Mouse (Mus musculus) liver, embryonic 14.5 days (tissue): ENCODE measurements around the gene Jsrp1.

Experiments used
- CTCF ChIP-seq: IDR thresholded peaks from 2 replicates; pipeline ENCODE4 v1.5.1; 2016; ENCODE audit warnings: antibody characterized with exemption, low read depth, control low read depth
- EP300 ChIP-seq: IDR thresholded peaks from 2 replicates; pipeline ENCODE4 v1.6.1; 2016; ENCODE audit warnings: antibody characterized with exemption, low read depth

DNA sequence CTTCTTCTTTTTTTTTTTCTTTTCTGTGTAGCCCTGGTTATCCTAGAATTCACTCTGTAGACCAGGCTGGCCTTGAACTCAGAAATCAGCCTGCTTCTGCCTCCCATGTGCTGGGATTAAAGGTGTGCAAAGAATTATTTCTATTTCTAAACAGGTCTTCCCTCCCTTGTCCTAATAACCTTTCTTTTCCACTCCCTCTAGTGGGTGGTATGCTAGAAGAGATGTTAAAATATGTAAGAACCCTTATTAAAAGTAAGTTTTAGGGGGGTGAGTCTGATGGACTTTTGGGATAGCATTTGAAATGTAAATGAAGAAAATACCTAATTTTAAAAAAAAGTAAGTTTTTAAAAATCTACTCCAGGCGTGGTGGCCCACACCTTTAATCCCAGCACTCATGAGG, 10.0 kb upstream of the Jsrp1 start:
- TF ChIP-seq EP300 (no peak), CTCF (no peak)
